Mouse (Mus musculus) thymus, adult 2 months (tissue): ENCODE results near the gene Tas1r1.

Experiments
- CTCF ChIP-seq: fragments of 200-500 bp; IDR thresholded peaks from 2 replicates; pipeline ENCODE4 v1.5.1; 2012; ENCODE audit warnings: mild to moderate bottlenecking, control low read depth, low read length, moderate library complexity, borderline replicate concordance; ENCODE audit not compliant: control insufficient read depth, poor library complexity, insufficient read depth; ENCODE audit errors: extremely low read depth
- POLR2A ChIP-seq: fragments of 200-500 bp; IDR thresholded peaks from 2 replicates; pipeline ENCODE4 v1.6.1; 2012; ENCODE audit warnings: mild to moderate bottlenecking, low read length, control low read depth, moderate library complexity; ENCODE audit not compliant: control insufficient read depth, poor library complexity, insufficient read depth; ENCODE audit errors: extremely low read depth

- TF ChIP-seq CTCF (no peak), POLR2A (no peak)
These were observed 40.9 kb upstream of the Tas1r1 start for GRCm38 (mm10) chr4:152079261-152079660.
